Mouse (Mus musculus): ENCODE measurements around the gene Pde2a. TPM values are rescaled to one million over a fixed set of nuclear protein-coding genes. Genes with fewer than 3 reads are reported as not detected.

Pde2a gene
- polyA plus RNA-seq, 2 experiments = 10.5 to 12.7 TPM

DNA sequence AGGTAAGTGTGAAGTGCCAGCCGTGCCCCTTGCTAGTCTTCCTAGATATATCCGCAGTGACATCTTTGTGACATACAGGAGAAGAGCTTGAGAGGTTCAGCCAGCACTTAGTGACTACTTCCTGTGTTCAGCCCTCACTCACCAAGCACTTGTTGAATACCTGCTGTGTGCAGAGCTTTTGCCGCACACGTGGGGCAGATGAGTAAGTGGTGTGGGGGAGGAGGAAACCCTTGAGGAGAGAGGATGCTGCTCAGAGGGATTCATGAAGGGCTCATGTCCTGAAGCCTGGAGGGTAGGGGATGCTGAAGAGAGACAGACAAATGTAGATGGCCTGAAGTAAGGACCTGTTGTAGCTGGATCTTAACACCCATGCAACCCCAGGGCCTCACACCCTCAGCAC, 7.3 kb upstream of the Pde2a start:
- 38% methylated on average over 4 of the region's 4 CpGs for WGBS
- Histone ChIP-seq H3K36me3 (ENCODE audit: control insufficient read depth, insufficient read depth, low read length) (peaks cover 20% of the 10 kb centered on the region), H3K4me1 (ENCODE audit: control insufficient read depth, insufficient read depth, low read length) (0 out of 2 replicates have a peak, but pooled peaks cover 5% of the 10 kb centered on the region), H3K27ac (replicated peaks; ENCODE audit: low read depth, low read length) (no peak overlapping the region), H3K4me3 (replicated peaks; ENCODE audit: low read length) (no peak overlapping the region), H3K4me2 (replicated peaks; ENCODE audit: low read depth, low read length, severe bottlenecking) (no peak overlapping the region), H3K27me3 (ENCODE audit: control insufficient read depth, insufficient read depth, low read length) (no peaks in the 10 kb centered on the region), H3K9me3 (ENCODE audit: control insufficient read depth, low read length) (no peaks in the 10 kb centered on the region), H3K9ac (ENCODE audit: low read depth, low read length, severe bottlenecking) (no peak overlapping the region)
- ATAC-seq (ENCODE audit: low FRiP score, low read depth) (no peak), DNase-seq (ENCODE audit: low spot score) (no peak)
- no peak for TF ChIP-seq POLR2A (IDR thresholded peaks at IDR 0.05; ENCODE audit: borderline replicate concordance, extremely low read depth, insufficient read depth, insufficient read length)

DNA sequence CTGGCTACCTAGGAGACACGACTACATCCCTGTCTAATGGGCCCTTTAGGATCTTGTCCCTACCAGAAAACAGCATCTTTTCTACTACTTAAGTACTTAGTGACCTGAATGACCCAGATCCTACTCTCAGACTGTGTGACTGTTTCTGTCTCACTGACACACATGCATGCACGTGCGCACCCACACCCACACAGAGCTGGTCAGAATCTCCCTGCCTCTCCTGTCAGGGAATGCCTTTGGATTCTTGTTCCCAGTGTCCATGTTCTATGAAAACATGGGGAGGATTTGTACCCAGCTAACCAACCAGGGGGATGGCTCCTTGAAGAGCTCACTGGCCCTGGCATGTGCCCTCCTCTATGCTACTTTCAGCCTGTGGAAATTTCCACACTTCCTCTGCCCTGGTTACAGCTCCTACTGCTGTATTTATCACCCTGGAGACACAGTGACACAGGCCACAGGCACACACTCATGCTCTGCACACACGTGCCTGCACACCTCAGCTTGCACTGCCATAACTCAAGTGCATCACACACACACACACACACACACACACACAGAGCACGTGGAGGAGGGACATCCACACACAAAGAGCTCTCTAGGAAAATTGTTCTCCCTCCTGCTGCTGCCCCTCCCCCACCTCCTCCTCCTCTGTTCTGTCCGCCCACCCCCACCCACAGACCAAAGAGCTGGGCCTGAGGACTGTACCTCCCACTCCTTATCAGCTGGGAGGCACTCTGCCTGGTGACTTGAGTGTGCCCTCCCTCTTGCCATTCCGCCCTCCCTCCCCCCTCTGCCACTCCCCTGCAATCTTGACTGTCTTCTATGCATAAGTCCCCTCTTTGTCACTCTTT, 6.6 kb upstream of the Pde2a start:
- ATAC-seq (ENCODE audit: low FRiP score, low read depth) = no peak
- H3K36me3 ChIP-seq (ENCODE audit: control insufficient read depth, insufficient read depth, low read length) = peaks cover 18% of the 10 kb centered on the region
- no peaks in the 10 kb centered on the region for H3K9me3 ChIP-seq (ENCODE audit: control insufficient read depth, low read length)
- no peak for DNase-seq (ENCODE audit: low spot score)
- no peaks in the 10 kb centered on the region for H3K27me3 ChIP-seq (ENCODE audit: control insufficient read depth, insufficient read depth, low read length)
- H3K4me3 ChIP-seq (replicated peaks; ENCODE audit: low read length) = no peak overlapping the region
- no peak overlapping the region for H3K27ac ChIP-seq (replicated peaks; ENCODE audit: low read depth, low read length)
- H3K4me1 ChIP-seq (ENCODE audit: control insufficient read depth, insufficient read depth, low read length) = 0 out of 2 replicates have a peak, but pooled peaks cover 5% of the 10 kb centered on the region
- 37% methylated on average over 7 of the region's 7 CpGs for WGBS
- peak overlapping the region; percentile 21; the same call in 1 of the 2 replicates for H3K9ac ChIP-seq (ENCODE audit: low read depth, low read length, severe bottlenecking)
- H3K4me2 ChIP-seq (replicated peaks; ENCODE audit: low read depth, low read length, severe bottlenecking) = no peak overlapping the region
- TF ChIP-seq POLR2A (IDR thresholded peaks at IDR 0.05; ENCODE audit: borderline replicate concordance, extremely low read depth, insufficient read depth, insufficient read length) = no peak

DNA sequence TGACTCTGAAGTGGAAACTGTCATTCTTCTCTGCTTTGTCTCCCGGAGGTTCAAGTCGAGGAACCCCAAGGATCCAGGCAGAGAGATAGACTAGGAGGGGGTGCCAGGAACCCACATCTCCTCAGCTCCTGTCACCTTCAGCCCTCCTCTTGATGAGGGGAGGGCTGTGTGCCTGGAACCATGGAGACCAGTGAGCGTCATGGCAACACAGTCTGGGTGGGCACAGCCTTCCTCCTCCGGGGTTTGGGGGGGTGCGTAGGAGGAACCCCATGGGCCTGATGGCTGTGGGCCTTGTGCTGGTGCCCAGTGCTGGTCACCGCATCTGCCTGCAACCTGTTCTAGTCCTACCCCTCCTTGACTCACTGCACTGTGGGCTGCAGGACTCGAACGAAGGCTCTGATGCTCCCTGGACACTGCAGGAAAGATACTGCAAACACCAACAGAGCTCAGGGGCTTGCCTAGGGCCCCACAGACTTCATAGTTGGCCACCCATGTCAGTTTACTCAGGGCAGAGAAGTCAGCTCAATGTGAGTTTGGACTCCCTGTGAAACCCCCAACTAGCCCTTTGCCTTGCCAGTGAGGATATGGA, 5.9 kb upstream of the Pde2a start:
- Histone ChIP-seq H3K36me3 (ENCODE audit: control insufficient read depth, insufficient read depth, low read length) (peaks cover 18% of the 10 kb centered on the region), H3K4me3 (replicated peaks; ENCODE audit: low read length) (no peak overlapping the region), H3K27ac (replicated peaks; ENCODE audit: low read depth, low read length) (no peak overlapping the region), H3K4me2 (replicated peaks; ENCODE audit: low read depth, low read length, severe bottlenecking) (no peak overlapping the region), H3K4me1 (ENCODE audit: control insufficient read depth, insufficient read depth, low read length) (0 out of 2 replicates have a peak, but pooled peaks cover 5% of the 10 kb centered on the region), H3K9me3 (ENCODE audit: control insufficient read depth, low read length) (no peaks in the 10 kb centered on the region), H3K27me3 (ENCODE audit: control insufficient read depth, insufficient read depth, low read length) (no peaks in the 10 kb centered on the region), H3K9ac (ENCODE audit: low read depth, low read length, severe bottlenecking) (0 out of 2 replicates have a peak overlapping the region, but pooled peaks have one; percentile 21)
- no peak for ATAC-seq (ENCODE audit: low FRiP score, low read depth)
- DNase-seq (ENCODE audit: low spot score) = no peak
- 35% methylated on average over 8 of the region's 8 CpGs for WGBS
- no peak for TF ChIP-seq POLR2A (IDR thresholded peaks at IDR 0.05; ENCODE audit: borderline replicate concordance, extremely low read depth, insufficient read depth, insufficient read length)

GRCm38 (mm10) chr7:101416391-101416790, 5.1 kb upstream of the Pde2a start:
- Histone ChIP-seq H3K9ac (ENCODE audit: low read depth, low read length, severe bottlenecking) (no peak overlapping the region), H3K4me3 (replicated peaks; ENCODE audit: low read length) (no peak overlapping the region), H3K9me3 (ENCODE audit: control insufficient read depth, low read length) (no peaks in the 10 kb centered on the region), H3K27me3 (ENCODE audit: control insufficient read depth, insufficient read depth, low read length) (no peaks in the 10 kb centered on the region), H3K4me1 (ENCODE audit: control insufficient read depth, insufficient read depth, low read length) (0 out of 2 replicates have a peak, but pooled peaks cover 5% of the 10 kb centered on the region), H3K4me2 (replicated peaks; ENCODE audit: low read depth, low read length, severe bottlenecking) (no peak overlapping the region), H3K36me3 (ENCODE audit: control insufficient read depth, insufficient read depth, low read length) (peaks cover 14% of the 10 kb centered on the region), H3K27ac (replicated peaks; ENCODE audit: low read depth, low read length) (no peak overlapping the region)
- DNase-seq (ENCODE audit: low spot score) (no peak), ATAC-seq (ENCODE audit: low FRiP score, low read depth) (peak; percentile 16; the same call in 1 of the 2 replicates)
- WGBS = 46% methylated on average over 5 of the region's 5 CpGs
- no peak for TF ChIP-seq POLR2A (IDR thresholded peaks at IDR 0.05; ENCODE audit: borderline replicate concordance, extremely low read depth, insufficient read depth, insufficient read length)

- no peak overlapping the region for H3K4me2 ChIP-seq (replicated peaks; ENCODE audit: low read depth, low read length, severe bottlenecking)
- H3K36me3 ChIP-seq (ENCODE audit: control insufficient read depth, insufficient read depth, low read length) = peaks cover 3% of the 10 kb centered on the region; the same call in 1 of the 2 replicates
- ATAC-seq (ENCODE audit: low FRiP score, low read depth) = no peak
- 0 out of 2 replicates have a peak, but pooled peaks cover 5% of the 10 kb centered on the region for H3K4me1 ChIP-seq (ENCODE audit: control insufficient read depth, insufficient read depth, low read length)
- no peak overlapping the region for H3K27ac ChIP-seq (replicated peaks; ENCODE audit: low read depth, low read length)
- H3K27me3 ChIP-seq (ENCODE audit: control insufficient read depth, insufficient read depth, low read length) = no peaks in the 10 kb centered on the region
- H3K9ac ChIP-seq (ENCODE audit: low read depth, low read length, severe bottlenecking) = no peak overlapping the region
- no peaks in the 10 kb centered on the region for H3K9me3 ChIP-seq (ENCODE audit: control insufficient read depth, low read length)
- H3K4me3 ChIP-seq (replicated peaks; ENCODE audit: low read length) = no peak overlapping the region
- no peak for TF ChIP-seq POLR2A (IDR thresholded peaks at IDR 0.05; ENCODE audit: borderline replicate concordance, extremely low read depth, insufficient read depth, insufficient read length)
- WGBS = 6% methylated on average over 27 of the region's 27 CpGs
- DNase-seq (ENCODE audit: low spot score) = no peak
Observed at GRCm38 (mm10) chr7:101419013-101419770, 2.3 kb upstream of the Pde2a start.
